Mouse (Mus musculus): ENCODE measurements around the gene Agrp. TPM values are rescaled to one million over a fixed set of nuclear protein-coding genes. Genes with fewer than 3 reads are reported as not detected.
A peak's percentile ranks its signal among the peaks of the same experiment; 100 is the strongest.

The Agrp gene
- polyA plus RNA-seq, 1 experiment from 2014 or later, result 0.89 TPM

- DNase-seq (peak; percentile 42), ATAC-seq (ENCODE audit: insufficient read depth) (peak; percentile 7; the same call in 1 of the 2 replicates)
- Histone ChIP-seq H3K4me2 (no peak overlapping the region), H3K27ac (ENCODE audit: low read depth) (no peak overlapping the region), H3K9me3 (ENCODE audit: low read depth, low read length) (no peaks in the 10 kb centered on the region), H3K4me1 (ENCODE audit: insufficient read depth) (peaks cover 7% of the 10 kb centered on the region; the same call in 1 of the 2 replicates), H3K36me3 (ENCODE audit: insufficient read depth) (peaks cover 51% of the 10 kb centered on the region), H3K4me3 (ENCODE audit: low read depth, low read length) (no peak overlapping the region), H3K9ac (no peak overlapping the region), H3K27me3 (ENCODE audit: insufficient read depth, low read length) (no peaks in the 10 kb centered on the region)
- TF ChIP-seq CTCF (IDR thresholded peaks at IDR 0.05; ENCODE audit: low read depth), result no peak
- 31% methylated on average over 5 of the region's 5 CpGs for WGBS
Measured at GRCm38 (mm10) chr8:105623118-105623517, 14.1 kb downstream of the Agrp start.

- H3K4me2 ChIP-seq, result no peak overlapping the region
Measured at GRCm38 (mm10) chr8:105622421-105622920, 14.7 kb downstream of the Agrp start.

GRCm38 (mm10) chr8:105621841-105622240 is 15.4 kb downstream of the Agrp start:
- DNase-seq (no peak), ATAC-seq (ENCODE audit: insufficient read depth) (no peak)
- Histone ChIP-seq H3K4me3 (ENCODE audit: low read depth, low read length) (no peak overlapping the region), H3K9ac (no peak overlapping the region), H3K4me1 (ENCODE audit: insufficient read depth) (peaks cover 7% of the 10 kb centered on the region; the same call in 1 of the 2 replicates), H3K9me3 (ENCODE audit: low read depth, low read length) (no peaks in the 10 kb centered on the region), H3K27me3 (ENCODE audit: insufficient read depth, low read length) (no peaks in the 10 kb centered on the region), H3K4me2 (no peak overlapping the region), H3K27ac (ENCODE audit: low read depth) (no peak overlapping the region), H3K36me3 (ENCODE audit: insufficient read depth) (peaks cover 64% of the 10 kb centered on the region)
- WGBS, result 68% methylated on average over 4 of the region's 4 CpGs
- no peak for TF ChIP-seq CTCF (IDR thresholded peaks at IDR 0.05; ENCODE audit: low read depth)

More at GRCm38 (mm10) chr8:105622421-105622920, 14.7 kb downstream of the Agrp start:
- TF ChIP-seq CTCF (IDR thresholded peaks at IDR 0.05; ENCODE audit: low read depth), result peak; percentile 100
- Histone ChIP-seq H3K9me3 (ENCODE audit: low read depth, low read length) (no peaks in the 10 kb centered on the region), H3K4me3 (ENCODE audit: low read depth, low read length) (no peak overlapping the region), H3K27ac (ENCODE audit: low read depth) (0 out of 2 replicates have a peak overlapping the region, but pooled peaks have one; percentile 5), H3K9ac (no peak overlapping the region), H3K4me1 (ENCODE audit: insufficient read depth) (peaks cover 7% of the 10 kb centered on the region; the same call in 1 of the 2 replicates), H3K36me3 (ENCODE audit: insufficient read depth) (peaks cover 58% of the 10 kb centered on the region), H3K27me3 (ENCODE audit: insufficient read depth, low read length) (no peaks in the 10 kb centered on the region)
- peak; percentile 99 for DNase-seq
- WGBS, result 5% methylated on average over 8 of the region's 8 CpGs
- ATAC-seq (ENCODE audit: insufficient read depth), result peak; percentile 93

- DNase-seq, result no peak
- no peak for TF ChIP-seq CTCF (IDR thresholded peaks at IDR 0.05; ENCODE audit: low read depth)
- Histone ChIP-seq H3K4me3 (ENCODE audit: low read depth, low read length) (no peak overlapping the region), H3K27ac (ENCODE audit: low read depth) (no peak overlapping the region), H3K9ac (no peak overlapping the region), H3K27me3 (ENCODE audit: insufficient read depth, low read length) (no peaks in the 10 kb centered on the region), H3K4me1 (ENCODE audit: insufficient read depth) (peaks cover 5% of the 10 kb centered on the region; the same call in 1 of the 2 replicates), H3K9me3 (ENCODE audit: low read depth, low read length) (no peaks in the 10 kb centered on the region), H3K4me2 (no peak overlapping the region), H3K36me3 (ENCODE audit: insufficient read depth) (peaks cover 71% of the 10 kb centered on the region)
- WGBS, result 86% methylated on average over 21 of the region's 21 CpGs
- ATAC-seq (ENCODE audit: insufficient read depth), result no peak
Measured at GRCm38 (mm10) chr8:105620946-105621720, 16.1 kb downstream of the Agrp start.

GRCm38 (mm10) chr8:105620211-105620610 is 17.0 kb downstream of the Agrp start:
- Histone ChIP-seq H3K9me3 (ENCODE audit: low read depth, low read length) (no peaks in the 10 kb centered on the region), H3K4me2 (no peak overlapping the region), H3K4me1 (ENCODE audit: insufficient read depth) (peaks cover 2% of the 10 kb centered on the region; the same call in 1 of the 2 replicates), H3K9ac (no peak overlapping the region), H3K27me3 (ENCODE audit: insufficient read depth, low read length) (no peaks in the 10 kb centered on the region), H3K27ac (ENCODE audit: low read depth) (no peak overlapping the region), H3K36me3 (ENCODE audit: insufficient read depth) (peaks cover 80% of the 10 kb centered on the region), H3K4me3 (ENCODE audit: low read depth, low read length) (no peak overlapping the region)
- no peak for TF ChIP-seq CTCF (IDR thresholded peaks at IDR 0.05; ENCODE audit: low read depth)
- 84% methylated on average over 19 of the region's 19 CpGs for WGBS
- ATAC-seq (ENCODE audit: insufficient read depth), result no peak
- DNase-seq, result no peak

GRCm38 (mm10) chr8:105618892-105619591 is 18.2 kb downstream of the Agrp start:
- no peak overlapping the region for H3K9ac ChIP-seq
- no peaks in the 10 kb centered on the region for H3K4me1 ChIP-seq (ENCODE audit: insufficient read depth)
- DNase-seq, result no peak
- H3K36me3 ChIP-seq (ENCODE audit: insufficient read depth), result peaks cover 81% of the 10 kb centered on the region
- no peak overlapping the region for H3K4me2 ChIP-seq
- H3K4me3 ChIP-seq (ENCODE audit: low read depth, low read length), result no peak overlapping the region
- no peak for TF ChIP-seq CTCF (IDR thresholded peaks at IDR 0.05; ENCODE audit: low read depth)
- no peak overlapping the region for H3K27ac ChIP-seq (ENCODE audit: low read depth)
- H3K27me3 ChIP-seq (ENCODE audit: insufficient read depth, low read length), result no peaks in the 10 kb centered on the region
- 93% methylated on average over 19 of the region's 19 CpGs for WGBS
- no peak for ATAC-seq (ENCODE audit: insufficient read depth)
- no peaks in the 10 kb centered on the region for H3K9me3 ChIP-seq (ENCODE audit: low read depth, low read length)

GRCm38 (mm10) chr8:105618279-105618634 is 18.9 kb downstream of the Agrp start:
- Histone ChIP-seq H3K4me2 (no peak overlapping the region), H3K36me3 (ENCODE audit: insufficient read depth) (peaks cover 78% of the 10 kb centered on the region), H3K27ac (ENCODE audit: low read depth) (no peak overlapping the region), H3K4me1 (ENCODE audit: insufficient read depth) (no peaks in the 10 kb centered on the region), H3K27me3 (ENCODE audit: insufficient read depth, low read length) (no peaks in the 10 kb centered on the region), H3K9ac (no peak overlapping the region), H3K4me3 (ENCODE audit: low read depth, low read length) (no peak overlapping the region), H3K9me3 (ENCODE audit: low read depth, low read length) (no peaks in the 10 kb centered on the region)
- TF ChIP-seq CTCF (IDR thresholded peaks at IDR 0.05; ENCODE audit: low read depth), result no peak
- no peak for DNase-seq
- ATAC-seq (ENCODE audit: insufficient read depth), result no peak
- WGBS, result 92% methylated on average over 5 of the region's 5 CpGs
